Mouse (Mus musculus) E14TG2a.4 (cell line): ENCODE measurements around the gene Cox11.

Experiments
- CTCF ChIP-seq: conservative IDR thresholded peaks from 2 replicates; pipeline ENCODE4 v1.5.1; 2014; ENCODE audit warnings: low read length
- NANOG ChIP-seq: IDR thresholded peaks from 2 replicates; pipeline ENCODE4 v1.6.1; 2014; ENCODE audit warnings: borderline replicate concordance, low read length, mixed read lengths
- POU5F1 ChIP-seq: IDR thresholded peaks from 2 replicates; pipeline ENCODE4 v1.6.1; 2014; ENCODE audit warnings: low read length, borderline replicate concordance

GRCm38 (mm10) chr11:90650231-90650885 is 12.4 kb downstream of the Cox11 start:
- TF ChIP-seq CTCF (no peak), NANOG (no peak), POU5F1 (no peak)
